Mouse (Mus musculus) hindbrain, embryonic 13.5 days (tissue): ENCODE measurements around the gene Krtap24-1. TPM values are rescaled to one million over a fixed set of nuclear protein-coding genes. Genes with fewer than 3 reads are reported as not detected.

Experiments
- polyA plus RNA-seq: library from polyadenylated mRNA; unstranded; fragments of >200 nt; fragmentation: Nextera tagmentation; extraction: Ambion mirVana; gene quantifications from 2 replicates; pipeline ENCODE4 v1.2.1, GENCODE M21; 2015

Gene Krtap24-1
- polyA plus RNA-seq, 1 experiment from 2014 or later, result not detected

Other genes with a start within 250 kb of the Krtap24-1 start
- not detected in 2 replicates for gene Cldn17, start 105.3 kb downstream of the Krtap24-1 start, polyA plus RNA-seq
- 0.10 TPM in 1 of 2 replicates, not detected in the other for gene Cldn8, start 49.1 kb downstream of the Krtap24-1 start, polyA plus RNA-seq
- gene 2310079G19Rik, start 15.4 kb upstream of the Krtap24-1 start, polyA plus RNA-seq, result not detected in 2 replicates
- not detected in 2 replicates for gene Krtap26-1, start 35.5 kb upstream of the Krtap24-1 start, polyA plus RNA-seq
- gene Krtap27-1, start 59.4 kb upstream of the Krtap24-1 start, polyA plus RNA-seq, result not detected in 2 replicates
- not detected in 2 replicates for gene 2310061N02Rik, start 95.7 kb upstream of the Krtap24-1 start, polyA plus RNA-seq
- not detected in 2 replicates for gene Krtap13-1, start 116.6 kb upstream of the Krtap24-1 start, polyA plus RNA-seq
- not detected in 2 replicates for gene Krtap13, start 139.4 kb upstream of the Krtap24-1 start, polyA plus RNA-seq
- not detected in 2 replicates for gene 2310034C09Rik, start 146.6 kb upstream of the Krtap24-1 start, polyA plus RNA-seq
- gene 2310057N15Rik, start 161.9 kb upstream of the Krtap24-1 start, polyA plus RNA-seq, result not detected in 2 replicates
- not detected in 2 replicates for gene Gm5965, start 165.6 kb upstream of the Krtap24-1 start, polyA plus RNA-seq
- not detected in 2 replicates for gene Gm20741, start 199.9 kb upstream of the Krtap24-1 start, polyA plus RNA-seq
- not detected in 2 replicates for gene Krtap15, start 207.9 kb upstream of the Krtap24-1 start, polyA plus RNA-seq
- gene Krtap14, start 213.9 kb upstream of the Krtap24-1 start, polyA plus RNA-seq, result not detected in 2 replicates